Mouse (Mus musculus) neural tube, embryonic 13.5 days (tissue): Measurements from ENCODE around the gene Gm9376. TPM values are rescaled to one million over a fixed set of nuclear protein-coding genes. Genes with fewer than 3 reads are reported as not detected.

Experiments used
- ATAC-seq: fragments of 200-750 bp; cut with Nextera tagmentation; 2 replicates; pipeline ENCODE4 v1.8.0; 2017; ENCODE audit warnings: low read depth, mild to moderate bottlenecking, moderate TSS enrichment, moderate library complexity
- H3K27ac ChIP-seq: fragments of 300-500 bp; sonication (generic); replicated peaks from 2 replicates; pipeline ENCODE4 v1.5.1; 2015; ENCODE audit warnings: moderate library complexity, mild to moderate bottlenecking, inconsistent platforms
- H3K27me3 ChIP-seq: fragments of 300-500 bp; sonication (generic); 2 replicates; pipeline ENCODE4 v1.6.1; 2015; ENCODE audit warnings: mild to moderate bottlenecking, inconsistent platforms
- H3K36me3 ChIP-seq: fragments of 300-500 bp; sonication (generic); 2 replicates; pipeline ENCODE4 v1.6.1; 2015; ENCODE audit warnings: mild to moderate bottlenecking, inconsistent platforms
- H3K4me1 ChIP-seq: fragments of 300-500 bp; sonication (generic); replicated peaks from 2 replicates; pipeline ENCODE4 v1.6.1; 2015; ENCODE audit warnings: inconsistent platforms
- H3K4me2 ChIP-seq: fragments of 300-500 bp; sonication (generic); 2 replicates; pipeline ENCODE4 v1.6.1; 2015; ENCODE audit warnings: inconsistent platforms, mild to moderate bottlenecking, moderate library complexity
- H3K4me3 ChIP-seq: fragments of 300-500 bp; sonication (generic); 2 replicates; pipeline ENCODE4 v1.5.1; 2015; ENCODE audit warnings: mild to moderate bottlenecking, inconsistent platforms
- H3K9ac ChIP-seq: fragments of 300-500 bp; sonication (generic); 2 replicates; pipeline ENCODE4 v1.6.1; 2015; ENCODE audit warnings: moderate library complexity, mild to moderate bottlenecking, inconsistent platforms
- H3K9me3 ChIP-seq: fragments of 300-500 bp; sonication (generic); 2 replicates; pipeline ENCODE4 v1.6.1; 2016; ENCODE audit warnings: inconsistent platforms
- WGBS: fragments of 180-500 bp; shearing (Covaris S2); methylation state at CpG from one replicate; pipeline ENCODE4 v1.1.7; 2015; 5-methylcytosine and 5-hydroxymethylcytosine counted together
- microRNA-seq: library from miRNA; unstranded; fragments of <30 nt; microRNA quantifications from one replicate; pipeline ENCODE4, GENCODE M21; 2016
- polyA plus RNA-seq: library from polyadenylated mRNA; unstranded; fragments of >200 nt; fragmentation: Nextera tagmentation; extraction: Ambion mirVana; gene quantifications from 2 replicates; pipeline ENCODE4 v1.2.1, GENCODE M21; 2015

Gene Gm9376
- polyA plus RNA-seq, 1 experiment from 2014 or later = not detected

DNA sequence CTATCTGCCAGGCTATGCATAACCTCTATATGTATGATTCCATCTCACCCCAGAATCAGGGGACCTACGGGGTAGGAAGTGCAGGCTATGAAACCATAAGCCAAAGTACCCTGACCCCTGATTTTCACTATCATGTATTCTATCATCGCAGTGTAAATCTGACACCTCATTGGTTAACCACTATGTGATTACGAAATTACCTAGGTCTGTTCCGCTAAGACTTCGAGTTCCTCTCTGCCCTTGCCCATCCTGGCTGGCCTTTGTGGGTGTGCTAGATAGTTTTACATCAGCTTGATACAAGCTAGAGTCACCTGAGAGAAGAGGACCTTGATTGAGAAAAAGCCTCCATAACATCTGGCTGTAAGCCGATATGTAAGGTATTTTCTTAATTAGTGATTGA, 23.2 kb downstream of the Gm9376 start:
- H3K27ac ChIP-seq = no peak overlapping the region
- H3K9me3 ChIP-seq = no peaks in the 10 kb centered on the region
- no peak for ATAC-seq
- no peak overlapping the region for H3K9ac ChIP-seq
- 93% methylated on average over 6 of the region's 6 CpGs for WGBS
- no peak overlapping the region for H3K4me3 ChIP-seq
- H3K4me1 ChIP-seq = no peaks in the 10 kb centered on the region
- H3K36me3 ChIP-seq = no peaks in the 10 kb centered on the region
- H3K4me2 ChIP-seq = no peak overlapping the region
- no peaks in the 10 kb centered on the region; the same call in 1 of the 2 replicates for H3K27me3 ChIP-seq

DNA sequence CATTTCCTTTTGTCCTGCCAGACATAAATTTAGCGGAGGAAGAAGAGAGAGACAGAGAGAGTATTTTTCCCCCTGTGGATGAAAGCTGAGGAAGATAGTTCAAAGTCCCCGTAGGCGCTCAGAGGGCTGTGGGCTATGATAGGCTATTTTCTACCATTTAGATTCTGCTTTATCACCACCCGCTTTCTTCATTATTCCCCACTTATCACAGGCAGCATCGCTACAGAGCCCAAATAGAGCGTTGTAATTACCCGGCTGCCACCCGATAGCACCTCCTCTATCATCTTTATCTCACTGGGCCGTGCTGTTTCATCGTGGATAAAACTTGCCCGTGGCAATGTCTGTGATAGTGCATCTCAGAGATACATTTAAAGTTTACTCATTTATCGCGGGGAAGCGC, 35.8 kb downstream of the Gm9376 start:
- Histone ChIP-seq H3K4me3 (no peak overlapping the region), H3K27ac (no peak overlapping the region), H3K36me3 (no peaks in the 10 kb centered on the region), H3K4me1 (peaks cover 9% of the 10 kb centered on the region), H3K27me3 (no peaks in the 10 kb centered on the region; the same call in 1 of the 2 replicates), H3K9ac (no peak overlapping the region), H3K9me3 (no peaks in the 10 kb centered on the region), H3K4me2 (peak overlapping the region; percentile 12)
- ATAC-seq = no peak
- WGBS = 52% methylated on average over 14 of the region's 14 CpGs

DNA sequence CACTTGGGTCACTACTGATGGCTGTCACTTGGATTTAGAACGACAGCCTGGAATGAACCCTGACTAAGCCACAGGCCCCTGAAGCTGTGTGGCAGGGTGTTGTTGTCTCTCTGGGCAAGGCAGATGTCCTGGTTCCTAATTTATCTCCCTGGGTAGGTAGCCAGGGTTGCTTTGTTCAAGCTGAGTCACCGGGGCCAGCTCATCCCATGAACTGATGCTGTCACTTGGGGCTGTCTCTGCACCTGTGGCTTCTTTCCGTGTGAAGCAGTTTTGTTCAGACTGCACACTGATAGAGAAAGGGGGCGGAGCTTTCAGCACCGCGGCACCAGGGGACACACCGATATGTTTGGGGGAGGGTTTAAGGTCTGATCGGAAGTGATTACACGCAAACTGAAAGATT, 37.8 kb downstream of the Gm9376 start:
- Histone ChIP-seq H3K9me3 (no peaks in the 10 kb centered on the region), H3K36me3 (no peaks in the 10 kb centered on the region), H3K9ac (no peak overlapping the region), H3K4me1 (peaks cover 9% of the 10 kb centered on the region), H3K27ac (no peak overlapping the region), H3K27me3 (no peaks in the 10 kb centered on the region; the same call in 1 of the 2 replicates), H3K4me2 (no peak overlapping the region), H3K4me3 (no peak overlapping the region)
- WGBS = 80% methylated on average over 9 of the region's 9 CpGs
- no peak for ATAC-seq

DNA sequence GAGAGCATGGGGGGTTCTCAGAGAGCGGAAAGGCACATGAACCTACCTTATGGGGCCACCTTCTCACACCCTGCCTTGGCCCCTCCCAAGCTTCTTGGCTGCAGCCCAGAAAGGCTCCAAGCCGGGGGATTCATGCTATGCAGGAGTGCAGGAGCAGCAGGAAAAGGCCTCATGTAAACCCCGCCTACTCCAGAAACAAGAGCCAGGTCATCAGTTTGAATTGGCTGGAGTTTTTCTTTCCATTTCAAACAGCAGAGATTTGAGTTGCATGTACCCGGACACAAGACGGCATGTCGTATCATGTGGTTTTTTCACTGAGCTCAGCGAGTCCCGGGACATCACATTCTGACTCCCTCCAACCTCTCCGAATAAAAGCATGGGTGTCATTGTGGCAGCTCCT, 39.2 kb downstream of the Gm9376 start:
- H3K4me1 ChIP-seq = peaks cover 9% of the 10 kb centered on the region
- H3K9ac ChIP-seq = no peak overlapping the region
- no peaks in the 10 kb centered on the region for H3K27me3 ChIP-seq
- no peak overlapping the region for H3K4me2 ChIP-seq
- no peak overlapping the region for H3K4me3 ChIP-seq
- ATAC-seq = no peak
- no peaks in the 10 kb centered on the region for H3K9me3 ChIP-seq
- H3K36me3 ChIP-seq = no peaks in the 10 kb centered on the region
- WGBS = 70% methylated on average over 9 of the region's 9 CpGs
- H3K27ac ChIP-seq = no peak overlapping the region

DNA sequence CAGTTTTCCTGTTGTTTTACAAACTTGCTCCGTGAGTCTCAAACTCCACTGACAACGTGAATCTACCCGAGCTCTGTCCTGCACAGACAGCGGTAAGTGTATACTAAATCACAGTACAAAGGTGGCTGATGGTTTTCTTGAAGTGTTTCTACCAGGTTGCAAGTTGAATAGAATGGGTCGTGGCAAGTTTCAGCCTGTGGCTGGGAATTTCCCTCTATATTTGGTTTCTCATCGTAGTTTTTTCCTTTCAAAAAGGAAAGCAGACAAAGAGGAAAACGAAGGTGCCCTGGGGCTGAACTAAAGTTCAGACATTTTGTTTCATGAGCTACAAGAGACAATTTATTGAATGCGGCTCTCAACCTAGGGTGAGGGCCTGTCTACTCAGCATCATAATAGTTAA, 40.3 kb downstream of the Gm9376 start:
- 67% methylated on average over 8 of the region's 8 CpGs for WGBS
- Histone ChIP-seq H3K9ac (no peak overlapping the region), H3K36me3 (no peaks in the 10 kb centered on the region), H3K9me3 (no peaks in the 10 kb centered on the region), H3K4me3 (no peak overlapping the region), H3K4me1 (peaks cover 9% of the 10 kb centered on the region), H3K27me3 (no peaks in the 10 kb centered on the region), H3K4me2 (no peak overlapping the region), H3K27ac (no peak overlapping the region)
- no peak for ATAC-seq

DNA sequence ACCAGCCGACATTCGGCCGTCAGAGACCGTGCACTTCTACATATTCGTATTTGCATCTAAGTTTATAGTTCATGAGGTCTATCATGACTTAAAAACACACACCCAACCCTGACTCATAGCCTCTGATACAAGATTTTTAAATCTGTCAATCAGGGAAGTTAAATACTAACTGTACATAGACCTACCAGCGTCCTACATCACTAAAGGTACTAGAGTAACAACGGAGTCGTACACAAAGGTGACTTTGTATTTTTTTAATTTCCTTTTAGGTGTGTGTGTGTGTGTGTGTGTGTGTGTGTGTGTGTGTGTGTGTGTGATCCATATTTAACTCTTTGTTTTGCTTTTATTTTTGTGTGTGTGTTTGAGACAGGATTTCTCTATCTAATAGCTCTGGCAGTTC, 44.9 kb downstream of the Gm9376 start:
- 88% methylated on average over 8 of the region's 8 CpGs for WGBS
- H3K36me3 ChIP-seq = no peaks in the 10 kb centered on the region
- H3K4me2 ChIP-seq = no peak overlapping the region
- H3K27ac ChIP-seq = no peak overlapping the region
- ATAC-seq = no peak
- H3K4me3 ChIP-seq = no peak overlapping the region
- no peaks in the 10 kb centered on the region for H3K9me3 ChIP-seq
- H3K9ac ChIP-seq = no peak overlapping the region
- no peaks in the 10 kb centered on the region for H3K27me3 ChIP-seq
- H3K4me1 ChIP-seq = no peaks in the 10 kb centered on the region

DNA sequence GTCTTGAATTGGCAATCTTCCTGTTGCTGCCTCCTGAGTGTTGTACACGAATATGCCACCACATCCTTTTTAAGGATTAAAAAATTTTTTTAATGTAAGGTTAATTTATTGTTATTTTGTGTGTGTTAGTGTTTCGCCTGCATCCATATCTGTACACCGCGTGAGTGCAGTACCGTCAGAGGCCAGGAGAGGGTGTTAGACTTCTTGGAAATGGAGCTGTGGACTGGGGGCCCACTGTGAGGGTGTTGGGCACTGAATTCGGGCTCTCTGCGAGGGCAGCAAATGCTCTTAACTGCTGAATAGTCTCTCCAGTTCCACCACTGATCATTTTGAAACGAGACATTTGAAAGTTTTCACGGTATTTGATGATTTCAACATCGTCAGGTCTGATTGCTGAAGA, 45.9 kb downstream of the Gm9376 start:
- Histone ChIP-seq H3K9me3 (no peaks in the 10 kb centered on the region), H3K27me3 (0 out of 2 replicates have a peak, but pooled peaks cover 5% of the 10 kb centered on the region), H3K9ac (no peak overlapping the region), H3K27ac (no peak overlapping the region), H3K36me3 (no peaks in the 10 kb centered on the region), H3K4me2 (no peak overlapping the region), H3K4me3 (no peak overlapping the region), H3K4me1 (peaks cover 5% of the 10 kb centered on the region)
- WGBS = 90% methylated on average over 10 of the region's 10 CpGs
- ATAC-seq = no peak

DNA sequence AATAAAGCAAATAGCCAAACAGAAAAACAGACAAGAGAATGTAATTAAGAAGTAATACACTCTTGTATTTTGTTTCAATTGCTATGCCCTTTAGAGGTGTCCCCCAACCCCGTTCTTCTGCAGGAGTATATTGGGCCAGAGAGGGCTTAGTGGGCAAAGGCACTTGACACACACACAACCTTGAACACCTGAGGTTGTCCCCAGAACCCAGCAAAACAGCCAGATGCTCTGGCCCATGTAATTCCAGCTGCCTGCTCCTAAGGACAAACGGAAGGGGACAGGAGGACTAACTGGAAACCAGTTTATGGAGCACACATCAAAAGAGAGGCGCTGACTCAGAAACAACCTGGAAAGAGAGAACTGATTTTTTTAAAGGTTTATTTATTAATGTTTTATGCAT, 47.2 kb downstream of the Gm9376 start:
- Histone ChIP-seq H3K9me3 (no peaks in the 10 kb centered on the region), H3K4me3 (no peak overlapping the region), H3K4me1 (peaks cover 11% of the 10 kb centered on the region), H3K27ac (no peak overlapping the region), H3K9ac (no peak overlapping the region), H3K36me3 (no peaks in the 10 kb centered on the region), H3K4me2 (no peak overlapping the region), H3K27me3 (peaks cover 17% of the 10 kb centered on the region)
- no peak for ATAC-seq
- 90% methylated on average over 3 of the region's 3 CpGs for WGBS

DNA sequence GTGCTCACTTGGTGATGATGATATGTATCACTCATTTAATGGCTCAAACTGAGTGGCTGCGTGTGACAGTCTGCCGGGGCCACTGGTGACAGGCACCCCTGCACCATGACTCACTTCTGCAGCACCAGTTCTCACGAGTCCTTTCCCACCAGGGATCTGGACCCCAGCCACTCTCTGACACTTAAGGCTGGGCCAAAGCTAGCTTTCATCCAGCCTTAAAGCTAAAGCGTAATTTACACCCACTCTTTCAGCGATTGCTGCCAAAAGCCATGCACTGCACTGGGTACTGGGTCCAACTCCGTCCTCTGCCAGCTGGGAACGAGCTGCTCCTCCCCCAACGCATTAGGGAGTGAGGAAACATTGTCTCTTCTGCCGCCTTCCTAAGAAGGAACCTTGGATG, 50.5 kb downstream of the Gm9376 start:
- H3K36me3 ChIP-seq = no peaks in the 10 kb centered on the region
- peak; percentile 64 for ATAC-seq
- no peak overlapping the region for H3K4me2 ChIP-seq
- H3K27me3 ChIP-seq = peaks cover 46% of the 10 kb centered on the region
- no peak overlapping the region for H3K9ac ChIP-seq
- 48% methylated on average over 9 of the region's 9 CpGs for WGBS
- H3K4me3 ChIP-seq = no peak overlapping the region
- H3K4me1 ChIP-seq = peaks cover 23% of the 10 kb centered on the region
- no peak overlapping the region for H3K27ac ChIP-seq
- H3K9me3 ChIP-seq = no peaks in the 10 kb centered on the region

Small RNAs within 50 kb of the gene (microRNA-seq; reads per million reads assigned to microRNA genes)
- gene Mir6241 = not detected

Other genes with a start within 250 kb of the Gm9376 start
- gene Dct, start 214.7 kb upstream of the Gm9376 start, polyA plus RNA-seq = 0.50 and 1.2 TPM in 2 replicates
- gene Tgds, start 134.2 kb upstream of the Gm9376 start, polyA plus RNA-seq = 20.2 and 24.5 TPM in 2 replicates
- 41.8 and 42.0 TPM in 2 replicates for gene Gpr180, start 129.8 kb upstream of the Gm9376 start, polyA plus RNA-seq
- gene Sox21, start 29.9 kb upstream of the Gm9376 start, polyA plus RNA-seq = 5.6 and 6.0 TPM in 2 replicates